Mouse (Mus musculus) frontal cortex, postnatal 14 days (tissue): Measurements from ENCODE around the gene Glb1l2.

Source experiments
- DNase-seq, 2 experiments: peaks; one replicate each; pipeline ENCODE4 v3.0.0; 2022; ENCODE audit warnings: low spot score in 2 of 2

Gene Glb1l2

GRCm38 (mm10) chr9:26733206-26733891 is 72.9 kb downstream of the Glb1l2 start, which contains the start of gene B3gat1:
B3gat1 (plus strand) TSS chr9:26733728.
- DNase-seq: peak; percentile 45 to 53

GRCm38 (mm10) chr9:26728556-26728955 is 77.7 kb downstream of the Glb1l2 start:
- no peak for DNase-seq

DNA sequence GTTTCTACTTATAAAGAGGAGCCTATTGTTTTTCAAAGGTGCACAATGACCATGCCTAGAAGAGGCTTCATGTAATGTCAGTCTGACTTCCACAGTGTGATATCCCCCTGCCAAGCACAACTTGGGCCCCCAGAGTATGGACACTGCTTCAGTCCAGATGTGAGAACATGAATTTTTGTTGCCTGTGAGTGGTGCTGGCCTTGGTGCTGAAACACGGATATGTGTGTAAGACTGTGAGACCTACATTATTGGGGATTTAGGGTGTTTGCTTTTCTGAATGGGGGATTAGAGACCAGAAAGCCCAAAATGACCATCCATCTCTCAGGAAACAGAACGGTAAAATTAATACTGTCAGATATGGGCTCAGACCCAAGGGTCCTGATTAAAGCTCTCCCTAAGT is 78.8 kb downstream of the Glb1l2 start:
- DNase-seq: no peak

GRCm38 (mm10) chr9:26725709-26726108 is 80.6 kb downstream of the Glb1l2 start:
- DNase-seq: no peak

DNA sequence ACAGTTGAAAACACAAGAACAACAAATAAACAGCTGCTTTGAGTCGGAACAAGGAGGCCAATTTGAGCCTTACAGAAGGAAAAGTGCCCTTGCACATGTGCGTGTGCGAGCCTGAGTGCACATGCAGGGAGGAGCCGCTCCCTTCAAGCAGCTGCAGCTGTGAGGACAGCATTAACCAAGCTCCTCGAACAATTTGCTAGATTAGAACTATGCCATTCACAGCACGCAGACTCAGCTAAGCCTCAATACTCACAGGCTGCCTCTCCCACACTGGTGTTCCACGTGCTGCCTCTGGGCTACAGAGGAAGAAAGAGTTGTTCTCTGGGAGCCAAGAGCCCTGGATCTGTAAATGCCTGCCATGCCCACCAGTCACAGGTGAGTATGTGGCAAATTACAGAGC is 84.5 kb downstream of the Glb1l2 start:
- no peak for DNase-seq

GRCm38 (mm10) chr9:26718388-26718787 is 87.9 kb downstream of the Glb1l2 start:
- no peak for DNase-seq
